10 mouse cellular contexts compared by ENCODE assay signal in genomic region chr11:77965101-77966036, GRCm38 (mm10). TPM values are rescaled to one million over a fixed set of nuclear protein-coding genes. Genes with fewer than 3 reads are reported as not detected.
DNase-seq lines count a peak whose midpoint lies in the region; ATAC-seq and TF ChIP-seq lines count a peak whose summit lies in the region.
"Had no signal": no experiment of that assay in that cellular context is flagged by ENCODE, and none has a peak within 500 bp of the region (broad histone marks: within the 10 kb centered on the region; RNA-seq: fewer than 3 reads in every experiment).

No protein-coding gene starts in this region.

- DNase-seq in lung, embryonic 14.5 days, result peak; percentile 31
- DNase-seq in lung, postnatal 0 days (ENCODE audit: low spot score), result no peak
- DNase-seq in embryo, embryonic 9.5 days (ENCODE audit: extremely low spot score), result peak; percentile 69
- DNase-seq in mesoderm, embryonic 11.5 days (ENCODE audit: low read depth, low spot score), result peak; percentile 79
- DNase-seq in telencephalon, adult 2 months (ENCODE audit: low read depth, low spot score), result peak; percentile 91
- no peak for DNase-seq in urinary bladder, adult 2 months (ENCODE audit: low spot score)

- no peak overlapping the region for H3K4me3 ChIP-seq in lung, embryonic 14.5 days (ENCODE audit: low read depth, low read length)
- no peak overlapping the region for H3K4me3 ChIP-seq in lung, postnatal 0 days (ENCODE audit: low read depth, low read length)
- H3K4me3 ChIP-seq in hindbrain, embryonic 13.5 days, result no peak overlapping the region
- H3K4me3 ChIP-seq: heart, embryonic 15.5 days had no signal

- H3K36me3 ChIP-seq in lung, embryonic 14.5 days (ENCODE audit: insufficient read depth), result no peaks in the 10 kb centered on the region
- H3K36me3 ChIP-seq in lung, postnatal 0 days (ENCODE audit: insufficient read depth, low read length), result no peaks in the 10 kb centered on the region
- H3K36me3 ChIP-seq in hindbrain, embryonic 13.5 days, result peaks cover 16% of the 10 kb centered on the region
- H3K36me3 ChIP-seq: heart, embryonic 15.5 days had no signal

- H3K4me2 ChIP-seq in lung, embryonic 14.5 days, result no peak overlapping the region
- H3K4me2 ChIP-seq in lung, postnatal 0 days (replicated peaks; ENCODE audit: low read depth, low read length), result no peak overlapping the region
- peak overlapping the region; percentile 22 for H3K4me2 ChIP-seq in hindbrain, embryonic 13.5 days
- H3K4me2 ChIP-seq: heart, embryonic 15.5 days had no signal

- ATAC-seq in lung, embryonic 14.5 days (ENCODE audit: insufficient read depth), result 0 out of 2 replicates have a peak, but pooled peaks have one; percentile 42
- no peak for ATAC-seq in lung, postnatal 0 days
- peak; percentile 76 for ATAC-seq in hindbrain, embryonic 13.5 days (ENCODE audit: low FRiP score)
- no peak for ATAC-seq in inflammation-experienced regulatory T-cells, adult 6 months
- ATAC-seq: Patski had no signal

- no peak for TF ChIP-seq CTCF in lung, embryonic 14.5 days (IDR thresholded peaks at IDR 0.05; ENCODE audit: low read depth)
- TF ChIP-seq CTCF in lung, postnatal 0 days (IDR thresholded peaks at IDR 0.05), result no peak

- TF ChIP-seq EP300 in lung, postnatal 0 days (IDR thresholded peaks at IDR 0.05), result no peak

- H3K4me1 ChIP-seq in lung, embryonic 14.5 days (ENCODE audit: insufficient read depth), result 0 out of 2 replicates have a peak, but pooled peaks cover 3% of the 10 kb centered on the region
- no peaks in the 10 kb centered on the region for H3K4me1 ChIP-seq in lung, postnatal 0 days (ENCODE audit: insufficient read depth, low read depth, low read length)
- H3K4me1 ChIP-seq in hindbrain, embryonic 13.5 days (replicated peaks), result peaks cover 34% of the 10 kb centered on the region

- WGBS in lung, embryonic 14.5 days, result 28% methylated on average over 17 of the region's 17 CpGs
- WGBS in lung, postnatal 0 days, result 27% methylated on average over 17 of the region's 17 CpGs
- WGBS in hindbrain, embryonic 13.5 days, result 6% methylated on average over 17 of the region's 17 CpGs

- H3K27me3 ChIP-seq in lung, embryonic 14.5 days (ENCODE audit: insufficient read depth, low read length), result no peaks in the 10 kb centered on the region
- H3K27me3 ChIP-seq in lung, postnatal 0 days (replicated peaks; ENCODE audit: insufficient read depth, low read length), result no peaks in the 10 kb centered on the region
- peaks cover 60% of the 10 kb centered on the region for H3K27me3 ChIP-seq in hindbrain, embryonic 13.5 days

- no peak overlapping the region for H3K27ac ChIP-seq in lung, embryonic 14.5 days (ENCODE audit: low read depth)
- H3K27ac ChIP-seq in lung, postnatal 0 days (ENCODE audit: low read length), result no peak overlapping the region
- peak overlapping the region; percentile 86 for H3K27ac ChIP-seq in hindbrain, embryonic 13.5 days
- H3K27ac ChIP-seq: heart, embryonic 15.5 days had no signal

- no peaks in the 10 kb centered on the region for H3K9me3 ChIP-seq in lung, embryonic 14.5 days (ENCODE audit: low read depth, low read length)
- H3K9me3 ChIP-seq in lung, postnatal 0 days (ENCODE audit: low read length), result no peaks in the 10 kb centered on the region
- no peaks in the 10 kb centered on the region for H3K9me3 ChIP-seq in hindbrain, embryonic 13.5 days
- H3K9me3 ChIP-seq: heart, embryonic 15.5 days had no signal

- no peak overlapping the region for H3K9ac ChIP-seq in lung, embryonic 14.5 days
- no peak overlapping the region for H3K9ac ChIP-seq in lung, postnatal 0 days (replicated peaks; ENCODE audit: low read depth)
- H3K9ac ChIP-seq in hindbrain, embryonic 13.5 days, result peak overlapping the region; percentile 53
- H3K9ac ChIP-seq: heart, embryonic 15.5 days had no signal

RNA-seq across cellular contexts. Expression of gene Phf12, which starts 17.2 kb away (rescaled TPM):
- polyA plus RNA-seq in lung, embryonic 14.5 days (2014; fragmentation: Nextera tagmentation; extraction: Ambion mirVana), result 15.9 and 20.6 TPM in 2 replicates
- 7.7 and 9.0 TPM in 2 replicates for polyA plus RNA-seq in lung, postnatal 0 days (2015; fragmentation: Nextera tagmentation; extraction: Ambion mirVana)
- 18.9 and 21.2 TPM in 2 replicates for polyA plus RNA-seq in hindbrain, embryonic 13.5 days (2015; fragmentation: Nextera tagmentation; extraction: Ambion mirVana)
- 36.4 and 53.7 TPM in 2 replicates for polyA plus RNA-seq in urinary bladder, adult 2 months (2012; rRNA removed)
- polyA plus RNA-seq in inflammation-experienced regulatory T-cells, adult 6 months (2017; shearing (Covaris generic)), result 10 to 100 TPM; 21.4 to 37.6 (median 35.3) TPM

RNA-seq across cellular contexts. Expression of gene Sez6, which starts 34.8 kb away (rescaled TPM):
- 0.05 and 0.22 TPM in 2 replicates for polyA plus RNA-seq in lung, embryonic 14.5 days (2014; fragmentation: Nextera tagmentation; extraction: Ambion mirVana)
- 0.04 and 0.06 TPM in 2 replicates for polyA plus RNA-seq in lung, postnatal 0 days (2015; fragmentation: Nextera tagmentation; extraction: Ambion mirVana)
- polyA plus RNA-seq in hindbrain, embryonic 13.5 days (2015; fragmentation: Nextera tagmentation; extraction: Ambion mirVana), result 112 and 121 TPM in 2 replicates
- 0.09 and 0.21 TPM in 2 replicates for polyA plus RNA-seq in urinary bladder, adult 2 months (2012; rRNA removed)
- polyA plus RNA-seq in inflammation-experienced regulatory T-cells, adult 6 months (2017; shearing (Covaris generic)), result under 1 TPM in 1 of 3 experiments, not detected in 2; 0.24 TPM
- polyA plus RNA-seq: Patski had no signal

Comparison
In these comparisons a context has a peak if more than half of its experiments do, and no peak if none do; other contexts are left out.
1. ATAC-seq: peak in lung, embryonic 14.5 days (single experiment) and hindbrain, embryonic 13.5 days (single experiment); none in lung, postnatal 0 days (single experiment) and inflammation-experienced regulatory T-cells, adult 6 months (single experiment).
2. DNase-seq: peak in lung, embryonic 14.5 days (single experiment), embryo, embryonic 9.5 days (single experiment), mesoderm, embryonic 11.5 days (single experiment) and telencephalon, adult 2 months (single experiment); none in lung, postnatal 0 days (single experiment) and urinary bladder, adult 2 months (single experiment).
3. RNA of gene Sez6, which starts 34.8 kb away (polyA plus RNA-seq): 112 to 121 TPM in hindbrain, embryonic 13.5 days; 0.05 to 0.22 TPM in lung, embryonic 14.5 days, 0.09 to 0.21 TPM in urinary bladder, adult 2 months, 0.04 to 0.06 TPM in lung, postnatal 0 days and 0.24 TPM in inflammation-experienced regulatory T-cells, adult 6 months; every median in the first group is over 10 times any median in the second.